Mouse (Mus musculus) G1E (cell line): Measurements from ENCODE around the gene Foxo3.

Source experiments
- CTCF ChIP-seq: IDR thresholded peaks from 2 replicates; pipeline ENCODE4 v1.5.1; 2012; ENCODE audit warnings: low read depth, low read length, inconsistent platforms, mixed read lengths
- POLR2AphosphoS5 ChIP-seq: IDR thresholded peaks from 2 replicates; pipeline ENCODE4 v1.6.1; 2012; ENCODE audit warnings: low read depth, low read length, inconsistent platforms; ENCODE audit not compliant: insufficient replicate concordance
- TAL1 ChIP-seq: conservative IDR thresholded peaks from 2 replicates; pipeline ENCODE4 v1.6.1; 2012; ENCODE audit warnings: low read depth, low read length, inconsistent platforms, mixed read lengths

DNA sequence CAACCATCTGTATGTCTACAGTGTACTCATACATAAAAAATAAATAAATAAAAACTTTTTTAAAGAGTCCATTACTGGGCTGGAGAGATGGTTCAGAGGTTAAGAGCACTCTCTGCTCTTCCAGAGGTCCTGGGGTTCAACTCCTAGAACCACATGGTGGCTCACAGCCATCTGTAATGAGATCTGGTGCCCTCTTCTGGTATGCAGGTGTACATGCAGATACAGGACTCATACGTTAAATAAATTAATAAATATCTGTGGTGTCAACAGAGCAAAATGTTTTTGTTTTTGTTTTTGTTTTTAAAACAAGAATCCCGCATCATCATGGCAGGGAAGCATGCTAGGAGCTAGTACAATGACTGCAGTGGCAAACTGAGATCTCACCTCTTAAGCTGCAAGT lies 20.6 kb upstream of the Foxo3 start:
- no peak for TF ChIP-seq CTCF
- TF ChIP-seq POLR2AphosphoS5 = no peak
- TF ChIP-seq TAL1 = no peak
